Mouse (Mus musculus) kidney, adult 2 months (tissue): Measurements from ENCODE around the gene Dynlrb2.

ENCODE experiments used
- CTCF ChIP-seq: fragments of 200-500 bp; conservative IDR thresholded peaks from 2 replicates; pipeline ENCODE4 v1.5.1; 2011; ENCODE audit warnings: low read depth, mild to moderate bottlenecking, control low read depth, low read length, moderate library complexity, mixed read lengths; ENCODE audit not compliant: insufficient read depth, insufficient read length
- POLR2A ChIP-seq: fragments of 200-500 bp; IDR thresholded peaks from one replicate; pipeline ENCODE4 v1.6.1; 2011; ENCODE audit warnings: low read depth, low read length, control low read depth

DNA sequence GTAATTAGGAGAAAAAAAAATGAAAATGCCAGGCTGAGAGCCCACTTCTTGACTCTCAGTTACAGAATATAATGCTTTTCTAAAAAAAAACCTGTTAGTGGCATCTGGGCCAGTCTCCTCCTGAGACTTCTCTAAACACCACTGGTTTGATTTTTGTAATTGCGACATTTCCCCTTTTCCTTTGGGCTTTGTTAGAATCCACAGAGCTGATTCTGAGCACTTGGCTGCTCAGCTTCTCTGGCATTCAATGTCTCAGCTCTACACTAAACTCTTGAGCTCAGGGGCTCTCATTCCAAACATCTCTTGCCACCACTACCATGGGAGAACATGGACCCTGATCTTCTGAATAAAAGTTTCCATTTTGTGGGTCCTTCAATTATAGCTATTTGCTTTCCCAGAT is 37.7 kb upstream of the Dynlrb2 start:
- TF ChIP-seq CTCF: no peak
- no peak for TF ChIP-seq POLR2A
